Mouse (Mus musculus): ENCODE results near the gene Ppif.

Gene Ppif

GRCm38 (mm10) chr14:25695059-25695458 lies 1.1 kb downstream of the Ppif start:
- peak; percentile 95 for DNase-seq (ENCODE audit: low read depth)

- DNase-seq (ENCODE audit: low read depth) = peak; percentile 40
These were observed 2.4 kb downstream of the Ppif start for GRCm38 (mm10) chr14:25696356-25696755.

GRCm38 (mm10) chr14:25701986-25702385 lies 8.0 kb downstream of the Ppif start:
- DNase-seq (ENCODE audit: low read depth) = peak; percentile 71

- DNase-seq (ENCODE audit: low read depth) = peak; percentile 86
These were observed 13.8 kb downstream of the Ppif start for GRCm38 (mm10) chr14:25707691-25708181.

- peak; percentile 58 for DNase-seq (ENCODE audit: low read depth)
These were observed 14.5 kb downstream of the Ppif start for GRCm38 (mm10) chr14:25708451-25708850.

GRCm38 (mm10) chr14:25708917-25709316 lies 15.0 kb downstream of the Ppif start:
- DNase-seq (ENCODE audit: low read depth) = no peak

GRCm38 (mm10) chr14:25710073-25710472 lies 16.1 kb downstream of the Ppif start:
- no peak for DNase-seq (ENCODE audit: low read depth)

GRCm38 (mm10) chr14:25710681-25711080 lies 16.7 kb downstream of the Ppif start:
- no peak for DNase-seq (ENCODE audit: low read depth)

- DNase-seq (ENCODE audit: low read depth) = no peak
These were observed 17.2 kb downstream of the Ppif start for GRCm38 (mm10) chr14:25711177-25711576.

GRCm38 (mm10) chr14:25711602-25712001 lies 17.6 kb downstream of the Ppif start:
- DNase-seq (ENCODE audit: low read depth) = no peak

- DNase-seq (ENCODE audit: low read depth) = no peak
These were observed 19.5 kb downstream of the Ppif start for GRCm38 (mm10) chr14:25713443-25713842.

GRCm38 (mm10) chr14:25716528-25716927 lies 22.6 kb downstream of the Ppif start:
- DNase-seq (ENCODE audit: low read depth) = no peak

- DNase-seq (ENCODE audit: low read depth) = no peak
These were observed 23.8 kb downstream of the Ppif start for GRCm38 (mm10) chr14:25717718-25718117.

- peak; percentile 45 for DNase-seq (ENCODE audit: low read depth)
These were observed 24.5 kb downstream of the Ppif start for GRCm38 (mm10) chr14:25718471-25718870.

- no peak for DNase-seq (ENCODE audit: low read depth)
These were observed 25.4 kb downstream of the Ppif start for GRCm38 (mm10) chr14:25719371-25719770.

- no peak for DNase-seq (ENCODE audit: low read depth)
These were observed 27.2 kb downstream of the Ppif start for GRCm38 (mm10) chr14:25720962-25721707.

GRCm38 (mm10) chr14:25725032-25725497 lies 31.1 kb downstream of the Ppif start:
- peak; percentile 20 for DNase-seq (ENCODE audit: low read depth)

- no peak for DNase-seq (ENCODE audit: low read depth)
These were observed 31.7 kb downstream of the Ppif start for GRCm38 (mm10) chr14:25725690-25726089.

- DNase-seq (ENCODE audit: low read depth) = peak; percentile 49
These were observed 32.5 kb downstream of the Ppif start for GRCm38 (mm10) chr14:25726226-25727148.

- DNase-seq (ENCODE audit: low read depth) = peak; percentile 66
These were observed 33.2 kb downstream of the Ppif start for GRCm38 (mm10) chr14:25727149-25727510.

GRCm38 (mm10) chr14:25734736-25735716 lies 41.1 kb downstream of the Ppif start:
- DNase-seq (ENCODE audit: low read depth) = no peak

GRCm38 (mm10) chr14:25736140-25736539 lies 42.2 kb downstream of the Ppif start:
- no peak for DNase-seq (ENCODE audit: low read depth)

All from 416B (cell line).